Mouse (Mus musculus) mammary gland, adult 2 months (tissue): Measurements from ENCODE around the gene Plekhg1. TPM values are rescaled to one million over a fixed set of nuclear protein-coding genes. Genes with fewer than 3 reads are reported as not detected.

Experiments used
- polyA plus RNA-seq: library from polyadenylated mRNA; depleted of rRNA; stranded (reverse); fragments of >200 nt; gene quantifications from 2 replicates; pipeline ENCODE4 v1.2.3, GENCODE M21; 2012; ENCODE audit warnings: low replicate concordance; rRNA removed

Gene Plekhg1
- polyA plus RNA-seq = 4.8 and 6.9 TPM in 2 replicates

GRCm38 (mm10) chr10:3740148-3740503 lies at the start of gene Plekhg1:
Plekhg1 (plus strand) TSS chr10:3740364.

GRCm38 (mm10) chr10:3972981-3973588 lies 232.9 kb downstream of the Plekhg1 start, which contains the start of gene Mthfd1l:
Mthfd1l (plus strand) TSS chr10:3973118.

Other genes with a start within 250 kb of the Plekhg1 start
- gene Iyd, start 200.1 kb upstream of the Plekhg1 start, polyA plus RNA-seq = 0.13 TPM in 1 of 2 replicates, not detected in the other
- 1.8 and 5.3 TPM in 2 replicates for gene Mthfd1l, start 232.8 kb downstream of the Plekhg1 start, polyA plus RNA-seq